Mouse (Mus musculus) limb, embryonic 11.5 days (tissue): ENCODE data around the gene Hmgxb4. TPM values are rescaled to one million over a fixed set of nuclear protein-coding genes. Genes with fewer than 3 reads are reported as not detected.

ENCODE experiments used
- ATAC-seq: fragments of 200-750 bp; cut with Nextera tagmentation; 2 replicates; pipeline ENCODE4 v1.8.0; 2017; ENCODE audit warnings: low read depth; ENCODE audit not compliant: insufficient number of reproducible peaks, low FRiP score, low TSS enrichment
- DNase-seq: peaks from one replicate; pipeline ENCODE4 v3.0.0-alpha.2; 2015; ENCODE audit warnings: low spot score
- H3K27ac ChIP-seq: fragments of 300-500 bp; sonication (generic); replicated peaks from 2 replicates; pipeline ENCODE4 v1.5.1; 2014; ENCODE audit warnings: low read depth, mild to moderate bottlenecking, low read length
- H3K27me3 ChIP-seq: fragments of 300-500 bp; sonication (generic); 2 replicates; pipeline ENCODE4 v1.6.1; 2014; ENCODE audit warnings: mild to moderate bottlenecking, low read length, mixed read lengths; ENCODE audit not compliant: control insufficient read depth, insufficient read depth
- H3K36me3 ChIP-seq: fragments of 300-500 bp; sonication (generic); 2 replicates; pipeline ENCODE4 v1.6.1; 2014; ENCODE audit warnings: mild to moderate bottlenecking, low read length, moderate library complexity, mixed read lengths; ENCODE audit not compliant: control insufficient read depth, insufficient read depth
- H3K4me1 ChIP-seq: fragments of 300-500 bp; sonication (generic); 2 replicates; pipeline ENCODE4 v1.6.1; 2014; ENCODE audit warnings: low read length, mixed read lengths; ENCODE audit not compliant: control insufficient read depth, insufficient read depth
- H3K4me2 ChIP-seq: fragments of 300-500 bp; sonication (generic); 2 replicates; pipeline ENCODE4 v1.6.1; 2014; ENCODE audit warnings: low read depth, mild to moderate bottlenecking, moderate library complexity; ENCODE audit not compliant: severe bottlenecking
- H3K4me3 ChIP-seq: fragments of 300-500 bp; sonication (generic); 2 replicates; pipeline ENCODE4 v1.5.1; 2014; ENCODE audit warnings: low read depth, low read length
- H3K9ac ChIP-seq: fragments of 300-500 bp; sonication (generic); 2 replicates; pipeline ENCODE4 v1.6.1; 2014; ENCODE audit warnings: mild to moderate bottlenecking, low read length
- H3K9me3 ChIP-seq: fragments of 300-500 bp; sonication (generic); 2 replicates; pipeline ENCODE4 v1.6.1; 2016; ENCODE audit warnings: low read length; ENCODE audit not compliant: control insufficient read depth
- WGBS: fragments of 180-500 bp; shearing (Covaris S2); extraction: QIAGEN DNeasy Blood & Tissue Kit; methylation state at CpG from one replicate; pipeline ENCODE4 v1.1.7; 2014; 5-methylcytosine and 5-hydroxymethylcytosine counted together
- polyA plus RNA-seq: library from polyadenylated mRNA; unstranded; fragments of >200 nt; fragmentation: Nextera tagmentation; extraction: Ambion mirVana; gene quantifications from 2 replicates; pipeline ENCODE4 v1.2.1, GENCODE M21; 2014

The Hmgxb4 gene
- polyA plus RNA-seq, 1 experiment from 2014 or later, result 49.7 TPM

DNA sequence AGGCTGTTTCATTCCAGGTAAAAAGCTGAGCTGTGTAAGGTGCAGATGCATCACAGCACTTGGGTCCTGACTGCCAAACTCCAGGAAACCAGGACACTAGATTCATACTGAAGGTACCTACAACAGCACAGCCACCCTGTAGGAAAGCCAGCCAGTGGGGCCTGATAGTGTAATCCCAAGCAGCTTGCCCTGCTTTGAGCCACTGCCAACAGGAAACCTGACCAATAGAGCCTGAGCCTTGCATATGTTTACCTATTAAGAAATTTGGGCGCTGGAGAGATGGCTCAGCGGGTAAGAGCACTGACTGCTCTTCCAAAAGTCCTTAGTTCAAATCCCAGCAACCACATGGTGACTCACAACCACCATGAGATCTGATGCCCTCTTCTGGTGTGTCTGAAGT, 49.0 kb downstream of the Hmgxb4 start:
- Histone ChIP-seq H3K9me3 (no peaks in the 10 kb centered on the region), H3K9ac (no peak overlapping the region), H3K36me3 (no peaks in the 10 kb centered on the region), H3K27me3 (no peaks in the 10 kb centered on the region), H3K4me2 (no peak overlapping the region), H3K4me3 (no peak overlapping the region), H3K4me1 (no peaks in the 10 kb centered on the region), H3K27ac (no peak overlapping the region)
- WGBS, result 86% methylated on average over 2 of the region's 2 CpGs
- DNase-seq, result no peak
- no peak for ATAC-seq

DNA sequence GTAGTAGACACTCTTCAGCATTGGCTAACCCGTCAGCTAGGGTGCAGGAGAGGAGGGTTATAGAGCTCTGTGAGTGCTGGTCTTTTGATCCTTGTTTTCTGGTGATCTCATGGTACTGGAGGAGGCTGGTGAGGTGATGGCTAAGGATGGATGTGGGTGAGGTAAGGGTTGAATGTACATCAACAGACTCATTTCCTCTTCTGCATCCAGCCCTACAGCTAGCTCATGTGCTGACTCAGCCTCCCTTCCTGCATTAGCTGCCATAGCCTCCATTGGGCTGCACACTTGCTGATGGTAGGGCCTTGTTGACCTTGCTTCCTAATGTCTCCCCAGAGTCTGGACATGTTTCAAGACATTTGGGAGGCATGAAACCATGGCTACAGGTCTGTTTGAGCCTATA, 49.8 kb downstream of the Hmgxb4 start:
- Histone ChIP-seq H3K4me3 (no peak overlapping the region), H3K4me1 (no peaks in the 10 kb centered on the region), H3K9ac (no peak overlapping the region), H3K4me2 (no peak overlapping the region), H3K36me3 (no peaks in the 10 kb centered on the region), H3K27me3 (no peaks in the 10 kb centered on the region), H3K9me3 (no peaks in the 10 kb centered on the region), H3K27ac (no peak overlapping the region)
- DNase-seq (no peak), ATAC-seq (no peak)
- 84% methylated on average over 1 of the region's 1 CpGs for WGBS

DNA sequence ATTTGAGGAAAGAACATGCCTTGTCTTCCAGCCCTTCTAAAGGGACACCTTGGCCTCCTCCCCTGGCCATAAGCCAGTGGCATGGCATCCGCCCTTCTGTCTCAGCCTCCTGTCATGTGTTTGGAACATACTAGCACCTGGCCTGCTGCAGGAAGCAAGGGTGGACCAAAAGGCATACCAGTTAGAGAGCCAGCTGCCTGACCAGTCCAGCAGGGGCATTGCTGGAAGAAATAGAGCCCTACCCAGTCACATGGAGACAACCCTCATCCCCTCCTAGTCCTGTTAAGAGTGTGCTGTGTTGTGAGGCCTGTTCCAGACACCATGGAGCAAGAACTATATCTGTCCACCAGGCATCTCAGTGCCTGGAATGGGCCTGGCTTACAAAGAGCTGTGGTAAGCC, 53.1 kb downstream of the Hmgxb4 start:
- Histone ChIP-seq H3K4me3 (no peak overlapping the region), H3K36me3 (no peaks in the 10 kb centered on the region), H3K4me1 (no peaks in the 10 kb centered on the region), H3K9me3 (no peaks in the 10 kb centered on the region), H3K27ac (no peak overlapping the region), H3K4me2 (no peak overlapping the region), H3K27me3 (no peaks in the 10 kb centered on the region), H3K9ac (no peak overlapping the region)
- DNase-seq (no peak), ATAC-seq (no peak)
- WGBS, result 95% methylated on average over 1 of the region's 1 CpGs

DNA sequence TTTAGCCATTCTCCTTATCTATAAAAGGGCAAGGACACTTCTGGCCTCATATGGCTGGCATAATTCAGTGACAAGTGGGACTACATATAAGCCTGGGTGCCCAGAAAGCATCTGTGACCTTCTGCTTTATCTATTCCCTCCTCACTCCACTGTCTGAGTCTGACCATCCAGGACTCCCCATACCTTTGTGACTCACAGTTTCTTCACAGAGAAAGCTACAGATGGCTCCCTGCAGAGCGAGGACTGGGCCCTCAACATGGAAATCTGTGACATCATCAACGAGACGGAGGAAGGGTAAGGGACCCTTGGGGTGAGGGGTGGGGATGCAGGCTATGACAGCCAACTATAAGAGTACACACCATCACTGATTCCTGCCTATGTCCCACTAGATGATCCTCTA, 54.6 kb downstream of the Hmgxb4 start:
- DNase-seq (no peak), ATAC-seq (no peak)
- Histone ChIP-seq H3K9ac (no peak overlapping the region), H3K9me3 (no peaks in the 10 kb centered on the region), H3K4me1 (no peaks in the 10 kb centered on the region), H3K27me3 (no peaks in the 10 kb centered on the region), H3K27ac (no peak overlapping the region), H3K36me3 (no peaks in the 10 kb centered on the region), H3K4me2 (no peak overlapping the region), H3K4me3 (no peak overlapping the region)
- 88% methylated on average over 3 of the region's 3 CpGs for WGBS

DNA sequence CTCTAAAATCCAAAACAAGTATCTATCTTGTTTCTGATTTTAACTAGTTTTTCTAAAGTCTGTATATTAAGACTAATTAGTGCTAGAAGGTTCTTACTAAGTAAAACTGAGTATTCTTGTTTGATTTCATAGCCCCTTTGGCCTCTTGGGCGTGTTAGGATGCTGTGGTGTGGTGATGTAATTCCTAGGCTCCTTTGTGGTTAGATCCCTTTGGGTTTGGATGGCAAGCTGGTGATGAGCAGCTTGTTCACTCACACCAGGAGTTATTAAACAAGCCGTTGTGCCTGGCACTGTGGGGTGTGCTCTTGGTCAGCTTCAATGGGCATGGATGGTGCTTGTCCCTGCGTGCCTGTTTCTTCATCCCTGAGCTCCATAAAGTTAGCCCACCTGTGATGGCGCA, 60.2 kb downstream of the Hmgxb4 start:
- 84% methylated on average over 4 of the region's 4 CpGs for WGBS
- H3K4me1 ChIP-seq, result no peaks in the 10 kb centered on the region
- H3K36me3 ChIP-seq, result no peaks in the 10 kb centered on the region
- DNase-seq, result no peak
- no peak for ATAC-seq
- H3K4me3 ChIP-seq, result no peak overlapping the region
- no peaks in the 10 kb centered on the region for H3K27me3 ChIP-seq
- H3K27ac ChIP-seq, result no peak overlapping the region
- H3K9me3 ChIP-seq, result no peaks in the 10 kb centered on the region
- H3K4me2 ChIP-seq, result no peak overlapping the region
- H3K9ac ChIP-seq, result no peak overlapping the region

DNA sequence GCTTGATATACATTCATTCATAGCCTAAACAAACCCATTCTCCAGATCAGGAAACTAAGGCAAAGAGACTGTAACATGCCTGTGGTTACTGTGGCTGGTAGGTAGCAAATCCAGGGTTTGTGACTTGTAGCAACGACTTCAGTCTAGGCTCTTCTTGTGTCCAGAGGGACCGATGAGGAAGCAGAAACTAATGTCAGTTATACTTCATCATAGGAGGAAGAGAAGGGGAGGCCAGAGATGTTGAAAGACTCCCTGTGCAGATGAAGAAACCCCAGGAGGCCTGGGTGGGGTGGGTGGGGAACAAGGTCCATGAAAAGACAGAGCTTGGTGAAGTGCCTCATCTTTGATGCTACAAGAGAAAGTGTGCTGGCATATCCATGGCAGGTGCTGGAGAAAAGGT, 62.5 kb downstream of the Hmgxb4 start:
- Histone ChIP-seq H3K9ac (no peak overlapping the region), H3K27me3 (no peaks in the 10 kb centered on the region), H3K4me2 (no peak overlapping the region), H3K36me3 (no peaks in the 10 kb centered on the region), H3K27ac (no peak overlapping the region), H3K4me3 (no peak overlapping the region), H3K4me1 (no peaks in the 10 kb centered on the region), H3K9me3 (no peaks in the 10 kb centered on the region)
- DNase-seq (no peak), ATAC-seq (no peak)
- 94% methylated on average over 2 of the region's 2 CpGs for WGBS

DNA sequence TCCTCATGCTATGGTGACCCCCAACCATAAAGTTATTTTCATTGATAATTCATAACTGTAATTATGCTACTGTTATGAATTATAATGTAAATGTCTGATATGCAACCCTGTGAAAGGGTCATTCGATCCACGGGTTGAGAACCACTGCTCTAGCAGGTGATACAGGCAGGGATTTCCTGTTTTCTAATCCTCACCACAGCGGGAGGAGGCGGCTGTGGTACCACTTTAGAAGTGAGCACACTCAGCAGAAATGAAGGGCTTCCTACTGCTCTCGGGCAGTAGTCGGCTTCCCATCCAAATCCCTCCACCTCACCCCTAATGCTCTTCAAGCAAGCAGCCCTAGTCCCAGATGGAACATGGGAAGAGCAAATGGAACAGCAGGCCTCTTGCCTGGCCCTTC, 66.9 kb downstream of the Hmgxb4 start:
- no peak overlapping the region for H3K4me2 ChIP-seq
- H3K4me3 ChIP-seq, result no peak overlapping the region
- ATAC-seq (no peak), DNase-seq (no peak)
- H3K9ac ChIP-seq, result no peak overlapping the region
- H3K27ac ChIP-seq, result no peak overlapping the region
- no peaks in the 10 kb centered on the region for H3K36me3 ChIP-seq
- WGBS, result 78% methylated on average over 6 of the region's 6 CpGs
- H3K4me1 ChIP-seq, result no peaks in the 10 kb centered on the region
- H3K27me3 ChIP-seq, result no peaks in the 10 kb centered on the region
- H3K9me3 ChIP-seq, result no peaks in the 10 kb centered on the region

GRCm38 (mm10) chr8:75060815-75061214, 67.7 kb downstream of the Hmgxb4 start:
- DNase-seq (no peak), ATAC-seq (no peak)
- H3K4me3 ChIP-seq, result no peak overlapping the region
- no peaks in the 10 kb centered on the region for H3K27me3 ChIP-seq
- H3K27ac ChIP-seq, result no peak overlapping the region
- H3K9me3 ChIP-seq, result no peaks in the 10 kb centered on the region
- no peak overlapping the region for H3K9ac ChIP-seq
- H3K4me2 ChIP-seq, result no peak overlapping the region
- no peaks in the 10 kb centered on the region for H3K36me3 ChIP-seq
- no peaks in the 10 kb centered on the region for H3K4me1 ChIP-seq
- 83% methylated on average over 2 of the region's 2 CpGs for WGBS

DNA sequence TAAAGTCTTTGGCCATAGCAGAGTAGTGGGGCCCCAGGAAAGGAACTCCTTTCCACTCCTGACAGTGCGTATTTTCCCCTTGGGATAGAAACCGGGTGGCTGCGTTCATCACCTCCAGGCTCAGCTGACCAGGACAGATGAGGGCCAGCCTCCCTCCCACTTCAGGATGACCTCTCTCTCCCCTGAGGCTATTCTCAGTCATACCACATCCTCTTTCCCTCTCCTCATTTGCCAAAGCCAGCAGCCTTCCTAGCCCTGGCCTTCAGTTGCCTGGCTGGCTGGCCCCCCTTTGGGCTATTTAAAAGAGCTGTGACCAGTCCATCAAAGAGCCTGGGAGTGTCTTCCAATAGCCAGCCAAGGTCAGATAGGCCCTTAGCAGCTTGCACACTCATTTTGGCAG, 70.1 kb downstream of the Hmgxb4 start:
- Histone ChIP-seq H3K4me3 (no peak overlapping the region), H3K9ac (no peak overlapping the region), H3K4me2 (no peak overlapping the region), H3K4me1 (no peaks in the 10 kb centered on the region), H3K36me3 (no peaks in the 10 kb centered on the region), H3K27me3 (no peaks in the 10 kb centered on the region), H3K9me3 (no peaks in the 10 kb centered on the region), H3K27ac (no peak overlapping the region)
- DNase-seq (no peak), ATAC-seq (no peak)
- WGBS, result 83% methylated on average over 3 of the region's 3 CpGs
